16 mouse cellular contexts compared by ENCODE assay signal in the genomic region with DNA sequence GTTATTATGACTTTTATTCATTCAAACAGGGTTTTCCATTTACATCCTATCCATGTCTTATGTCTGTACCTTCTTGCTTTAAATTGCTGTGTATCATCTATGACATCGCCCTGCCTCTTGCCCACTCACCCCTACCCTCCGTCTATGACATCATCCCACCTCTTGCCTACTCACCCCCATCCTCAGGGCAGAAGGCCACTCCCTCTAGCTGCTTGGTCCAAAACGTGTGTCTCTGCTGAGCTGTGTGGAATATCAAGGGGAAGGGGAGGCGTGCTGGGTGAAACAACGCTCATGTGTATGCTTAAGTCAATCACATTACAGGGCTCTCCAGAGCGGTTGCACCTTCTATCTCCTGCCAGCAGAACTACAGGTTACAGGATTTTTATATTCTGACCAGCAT.
"Had no signal": no experiment of that assay in that cellular context is flagged by ENCODE, and none has a peak within 500 bp of the region (broad histone marks: within the 10 kb centered on the region; RNA-seq: fewer than 3 reads in every experiment).

No protein-coding gene starts in this region.

- H3K4me3 ChIP-seq: megakaryocyte, embryonic 14.5 days; midbrain, embryonic 13.5 days; neural tube, embryonic 12.5 days; stomach, embryonic 15.5 days had no signal

- H3K27ac ChIP-seq: liver, embryonic 14.5 days; macrophage; midbrain, embryonic 13.5 days; neural tube, embryonic 12.5 days; stomach, embryonic 15.5 days; stomach, postnatal 0 days had no signal

- H3K36me3 ChIP-seq: midbrain, embryonic 13.5 days; neural tube, embryonic 12.5 days; stomach, embryonic 15.5 days had no signal

- H3K27me3 ChIP-seq: megakaryocyte, embryonic 14.5 days; midbrain, embryonic 13.5 days; neural tube, embryonic 12.5 days; stomach, embryonic 15.5 days had no signal

- H3K4me1 ChIP-seq: stomach, embryonic 15.5 days had no signal

- H3K4me2 ChIP-seq: lung, embryonic 14.5 days; midbrain, embryonic 13.5 days; neural tube, embryonic 12.5 days; stomach, embryonic 15.5 days had no signal

- DNase-seq: lung, adult 18-20 months; lung, embryonic 14.5 days; lung, postnatal 10 days; lung, postnatal 36 days; right cerebral cortex, postnatal 14 days; thymus, adult 2 months; thymus, postnatal 25 days; thymus, postnatal 4 days had no signal

- H3K9ac ChIP-seq: liver, embryonic 14.5 days; lung, embryonic 14.5 days; midbrain, embryonic 13.5 days; neural tube, embryonic 12.5 days; stomach, embryonic 15.5 days had no signal

- H3K9me3 ChIP-seq: megakaryocyte, embryonic 14.5 days; midbrain, embryonic 13.5 days; neural tube, embryonic 12.5 days; stomach, embryonic 15.5 days had no signal

- ATAC-seq: midbrain, embryonic 13.5 days; midbrain, embryonic 16.5 days had no signal
